Mouse (Mus musculus) lung, postnatal 25 days (tissue): ENCODE results near the gene Sez6.

Experiments used
- DNase-seq: peaks from one replicate; pipeline ENCODE4 v3.0.0; 2022; ENCODE audit warnings: low spot score

Sez6 gene

DNA sequence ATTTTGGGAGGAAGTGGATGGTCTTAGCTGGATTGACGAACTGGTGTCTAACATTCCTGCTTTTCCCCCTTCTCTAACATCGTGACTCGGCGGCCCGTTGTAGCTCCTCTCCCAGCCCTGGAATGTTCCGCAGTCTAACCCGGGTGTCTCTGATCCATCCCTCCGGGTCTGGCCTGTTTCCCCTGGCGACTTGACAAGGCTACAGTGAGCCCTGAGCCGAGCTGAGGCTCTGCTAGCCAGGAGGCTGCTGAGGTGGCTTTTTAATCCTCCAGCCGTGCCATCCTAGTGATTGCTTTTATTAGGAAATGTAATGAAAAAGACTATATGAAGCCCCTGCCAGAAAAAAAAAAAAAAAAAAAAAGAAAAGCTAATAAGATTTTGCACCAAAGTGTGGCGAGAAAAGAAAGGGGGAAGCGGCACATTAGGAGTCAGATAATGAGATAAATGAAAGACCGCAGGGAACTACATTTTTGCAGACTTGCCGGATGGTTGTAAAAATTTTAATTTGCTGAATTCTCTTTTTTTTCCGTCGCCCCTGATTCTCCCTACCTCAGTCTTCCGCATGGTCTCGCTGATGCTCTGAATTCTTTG is 24.4 kb upstream of the Sez6 start:
- DNase-seq, result peak; percentile 31

DNA sequence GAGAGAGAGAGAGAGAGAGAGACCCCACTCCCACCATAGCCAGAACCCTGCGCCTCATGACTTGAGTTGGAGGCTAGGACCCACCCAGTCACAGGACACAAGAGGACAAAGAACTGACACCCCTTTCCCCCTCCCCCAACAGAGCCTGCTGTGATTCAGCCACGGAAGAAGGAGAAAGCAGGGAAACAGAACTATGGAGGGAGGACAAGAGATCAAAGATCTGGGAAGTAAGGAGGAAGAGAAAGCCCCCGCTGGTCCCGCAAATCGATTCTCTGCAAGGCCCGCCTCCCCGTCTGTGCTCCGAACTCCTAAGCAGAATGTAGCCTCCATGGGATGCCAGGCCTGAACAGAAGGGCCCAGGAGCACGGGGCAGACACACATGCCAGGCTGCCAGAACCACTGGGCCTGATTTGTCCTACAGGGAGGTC is 23.8 kb upstream of the Sez6 start:
- no peak for DNase-seq

DNA sequence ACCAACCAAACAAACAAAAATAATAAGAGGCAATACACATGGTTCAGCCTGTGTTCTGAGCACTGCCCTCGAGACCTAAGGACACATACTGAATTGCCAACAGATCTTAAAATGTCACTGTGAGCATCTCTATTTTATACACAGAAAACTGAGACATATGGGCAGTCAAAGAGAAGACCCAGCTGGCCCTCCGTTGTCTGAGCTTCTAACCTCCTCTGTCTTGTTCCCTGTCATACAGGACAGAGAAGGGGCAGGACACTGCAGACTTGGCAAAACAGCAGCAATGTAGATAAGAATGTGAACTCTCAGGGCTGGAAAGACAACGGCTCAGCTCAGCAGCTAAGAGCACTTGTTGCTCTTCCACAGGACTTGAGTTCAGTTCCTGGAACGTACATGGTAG is 22.1 kb upstream of the Sez6 start:
- no peak for DNase-seq

DNA sequence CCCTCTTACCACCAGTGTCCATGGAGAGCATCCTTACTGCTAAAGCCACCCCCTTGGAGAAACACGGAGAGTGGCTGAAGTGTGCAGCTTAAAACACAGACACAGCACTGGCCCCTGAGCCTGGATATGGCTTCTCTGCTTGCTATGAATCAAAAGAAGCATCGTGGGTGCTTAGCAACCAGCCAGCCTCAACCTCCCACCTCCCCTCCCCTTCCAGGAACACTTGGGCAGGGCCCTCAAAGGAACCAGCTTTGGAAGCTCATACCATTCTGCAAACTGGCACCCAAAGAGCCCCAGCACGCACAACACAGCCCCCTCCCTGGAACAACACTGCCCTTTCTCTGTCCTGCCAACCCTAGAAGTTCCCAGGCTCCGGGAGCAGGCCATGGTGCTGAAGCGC is 21.2 kb upstream of the Sez6 start:
- DNase-seq, result no peak

DNA sequence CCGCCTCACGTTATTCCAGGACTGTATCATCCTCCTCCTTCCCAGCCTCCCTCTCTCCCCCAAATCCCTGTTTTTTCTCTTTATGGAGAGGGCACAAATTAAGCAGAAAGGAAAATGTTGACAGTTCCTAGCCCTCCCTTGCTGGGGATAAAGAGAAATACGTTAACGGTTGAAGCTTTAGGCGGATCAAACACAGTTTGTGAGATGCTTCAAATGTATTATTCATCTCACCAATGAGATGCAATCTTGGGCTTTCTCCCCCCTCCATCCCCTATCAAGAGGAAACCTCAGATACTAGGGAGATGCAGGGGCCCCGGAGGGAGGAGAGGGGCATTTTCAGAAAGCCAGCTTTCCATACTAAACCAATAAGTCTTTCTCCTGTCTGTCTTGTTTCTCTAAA is 20.8 kb upstream of the Sez6 start:
- DNase-seq, result no peak

DNA sequence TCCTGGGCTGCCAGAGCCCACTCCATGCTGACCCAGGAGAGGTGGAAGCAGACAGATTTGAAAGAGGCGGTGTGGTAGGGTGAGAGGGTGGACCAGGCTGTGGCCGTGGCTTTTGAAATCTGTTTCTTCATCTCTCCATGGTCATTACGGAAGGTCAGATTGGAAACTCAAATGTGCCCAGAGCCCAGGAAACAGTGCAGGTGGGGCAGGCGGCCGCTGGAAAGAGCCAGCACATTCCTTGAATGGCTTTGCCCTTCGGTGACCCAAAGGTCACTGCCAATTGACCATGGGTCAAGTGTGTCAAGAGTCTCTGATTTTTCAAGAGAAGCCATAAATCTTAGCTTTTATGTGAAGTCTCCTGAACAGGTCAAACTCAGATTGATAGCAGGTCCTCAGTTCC is 17.1 kb upstream of the Sez6 start:
- no peak for DNase-seq

DNA sequence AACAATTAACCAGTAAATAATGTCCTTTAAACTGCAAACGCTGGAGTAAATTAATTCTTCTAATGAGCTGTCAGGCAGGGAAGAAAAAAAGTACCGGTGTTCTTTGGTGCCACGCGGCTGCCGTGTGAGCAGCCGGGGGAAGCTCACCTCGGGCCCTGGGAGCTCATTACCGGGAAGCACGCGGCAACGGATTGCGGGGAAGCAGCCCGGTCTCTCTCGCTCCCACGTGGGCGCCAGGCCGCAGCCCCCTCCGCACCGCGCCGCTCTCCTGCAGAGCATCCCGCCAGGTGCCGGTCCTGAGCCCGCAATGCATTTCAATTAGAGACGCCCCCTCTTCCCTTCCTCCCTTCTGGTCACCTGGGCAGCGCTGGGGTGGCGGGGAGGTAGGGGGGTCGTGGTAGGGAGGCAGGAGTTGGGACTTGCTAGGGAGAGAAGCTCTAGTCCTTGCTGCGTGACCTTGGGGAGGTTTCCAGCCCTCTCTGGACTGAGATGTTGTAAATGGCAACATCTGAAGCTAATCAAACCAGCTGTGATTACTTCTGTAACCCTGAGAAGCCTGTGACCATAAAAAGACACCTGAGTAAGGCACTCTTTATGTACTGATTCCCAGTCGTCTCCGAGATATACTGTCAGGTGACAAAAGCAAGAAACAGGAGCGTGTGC is 15.9 kb upstream of the Sez6 start:
- no peak for DNase-seq

DNA sequence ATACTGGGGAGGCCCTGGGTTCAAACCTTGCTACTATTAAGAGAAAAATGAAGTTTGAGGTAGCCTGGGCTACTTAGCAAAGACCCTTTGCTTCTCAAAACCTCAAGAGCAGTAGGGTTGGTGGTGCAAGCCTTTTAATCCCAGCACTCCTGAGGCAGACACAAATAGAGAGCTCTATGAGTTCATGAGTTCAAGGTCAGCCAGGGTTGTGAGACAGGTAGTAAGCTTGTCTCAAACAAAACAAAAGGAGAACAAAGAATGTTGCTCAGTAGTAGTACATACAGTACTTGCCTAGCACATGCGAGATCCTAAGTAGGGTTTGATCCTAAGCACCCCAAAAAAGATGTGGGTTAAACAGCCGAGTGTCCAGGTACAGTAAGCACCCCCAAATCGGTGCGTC is 13.9 kb upstream of the Sez6 start:
- no peak for DNase-seq

DNA sequence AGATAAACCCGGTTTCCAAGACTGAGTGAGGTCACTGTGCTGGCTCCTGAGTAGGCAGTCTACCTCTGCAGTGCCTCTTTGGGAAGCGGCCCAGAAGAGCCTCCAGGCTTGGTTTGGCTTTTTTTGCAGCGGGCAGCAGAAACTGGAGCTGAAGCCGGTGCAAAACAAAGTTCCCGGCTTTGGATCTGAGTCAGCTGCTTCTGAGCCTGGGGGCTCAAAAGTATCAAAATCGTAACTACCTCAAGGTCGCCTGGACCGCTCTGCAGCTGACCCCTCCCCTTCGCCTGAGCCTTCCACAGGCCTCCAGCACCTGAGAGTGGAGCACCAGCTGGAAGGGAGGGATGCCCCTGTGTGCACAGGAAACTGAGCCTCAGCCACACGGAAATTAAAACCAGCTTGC is 13.4 kb upstream of the Sez6 start:
- no peak for DNase-seq

DNA sequence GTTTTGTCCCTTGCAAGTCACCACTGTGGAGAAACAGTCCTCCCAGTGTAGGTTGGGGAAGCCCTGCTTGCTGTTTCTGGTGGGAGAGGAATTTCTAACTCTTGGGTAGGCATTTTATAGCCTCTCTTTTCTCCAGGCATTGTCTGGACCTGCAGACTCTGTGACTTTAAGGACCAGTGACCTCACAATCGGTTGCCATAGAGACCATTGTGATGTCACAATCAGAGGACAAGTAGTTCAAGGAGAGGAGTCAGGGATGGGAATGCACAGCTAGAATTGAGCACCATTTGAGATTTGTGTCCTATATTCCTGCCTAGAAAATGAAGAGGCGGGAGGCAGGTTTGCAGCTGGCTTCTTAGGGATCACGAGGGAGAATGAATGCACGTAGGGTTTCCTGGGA is 7.3 kb upstream of the Sez6 start:
- DNase-seq, result no peak

DNA sequence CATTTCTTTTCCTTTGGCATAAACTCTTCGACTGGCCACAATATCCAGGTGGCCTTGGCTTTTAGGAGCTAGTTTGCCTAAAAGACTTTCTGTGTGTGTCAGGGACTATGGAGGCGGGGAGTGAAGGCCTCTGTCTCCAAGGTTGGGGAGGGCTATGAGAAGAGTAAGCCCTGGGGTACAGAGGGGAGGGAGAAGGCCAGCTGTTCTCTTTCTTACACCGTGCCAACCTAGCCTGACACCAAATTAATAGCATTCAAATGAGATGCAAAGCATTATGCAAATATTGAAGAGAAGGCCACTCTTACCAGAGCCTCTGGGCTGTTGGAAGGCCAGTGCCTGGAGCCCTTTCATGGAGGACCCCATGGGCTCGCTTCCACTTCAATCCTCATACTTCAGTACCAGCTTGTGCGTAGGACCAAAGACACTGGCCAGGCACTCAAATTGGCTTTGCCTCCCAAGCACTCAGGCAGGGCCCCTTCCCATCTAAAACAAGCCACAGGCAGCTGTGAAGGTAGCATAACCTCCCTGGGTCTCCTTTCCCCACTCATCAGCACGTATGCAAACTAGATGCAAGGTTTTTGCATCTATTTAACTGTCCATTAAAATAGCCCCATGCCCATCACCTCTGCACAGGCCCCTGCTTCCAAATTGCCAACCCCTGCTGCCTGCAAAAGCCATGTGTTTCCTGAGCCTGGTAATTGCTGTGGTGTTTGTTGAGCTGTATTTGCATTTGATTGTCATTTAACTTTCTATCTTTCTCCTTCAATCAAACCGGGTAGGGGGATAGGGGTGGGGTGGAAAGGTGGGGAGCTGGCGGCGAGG is 4.6 kb upstream of the Sez6 start:
- DNase-seq, result no peak

DNA sequence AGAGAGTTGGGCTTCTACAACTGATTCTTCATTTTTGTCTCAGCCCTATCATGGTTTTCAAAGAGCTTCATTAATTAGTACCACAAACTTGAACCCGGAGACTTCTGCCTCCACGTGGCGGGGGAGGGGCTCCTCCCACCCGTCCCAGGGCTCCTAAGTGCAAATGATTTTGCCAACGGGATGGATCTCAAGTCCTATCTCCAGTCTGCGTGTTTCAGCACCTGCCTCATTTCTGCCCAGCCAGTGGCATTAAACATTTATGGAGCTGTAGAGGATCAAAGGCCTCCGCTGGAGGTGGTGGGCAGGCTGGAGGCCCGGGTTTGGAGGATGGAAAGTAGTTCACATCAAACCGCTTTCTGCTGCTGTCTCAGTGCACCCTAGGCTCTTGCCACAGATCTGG is 3.9 kb upstream of the Sez6 start:
- DNase-seq, result no peak

DNA sequence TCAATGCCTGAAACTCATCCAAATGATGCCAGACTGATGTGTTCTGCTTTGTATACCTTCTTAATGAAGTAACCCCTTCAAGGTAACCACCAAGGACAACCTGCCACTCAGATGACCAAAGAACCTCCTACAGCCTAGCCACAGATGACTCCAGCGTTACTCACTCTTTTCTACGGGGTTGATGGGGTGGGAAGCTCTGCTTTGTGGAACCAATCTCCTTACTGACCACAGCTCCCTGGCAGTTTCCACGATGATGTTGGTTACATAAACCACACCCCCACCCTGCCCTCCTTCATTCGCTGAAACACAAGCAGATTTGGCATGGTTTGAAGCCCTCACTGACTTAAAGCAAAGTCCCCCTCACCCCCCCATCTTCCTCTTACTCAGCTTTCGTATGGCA is 2.8 kb upstream of the Sez6 start:
- no peak for DNase-seq

DNA sequence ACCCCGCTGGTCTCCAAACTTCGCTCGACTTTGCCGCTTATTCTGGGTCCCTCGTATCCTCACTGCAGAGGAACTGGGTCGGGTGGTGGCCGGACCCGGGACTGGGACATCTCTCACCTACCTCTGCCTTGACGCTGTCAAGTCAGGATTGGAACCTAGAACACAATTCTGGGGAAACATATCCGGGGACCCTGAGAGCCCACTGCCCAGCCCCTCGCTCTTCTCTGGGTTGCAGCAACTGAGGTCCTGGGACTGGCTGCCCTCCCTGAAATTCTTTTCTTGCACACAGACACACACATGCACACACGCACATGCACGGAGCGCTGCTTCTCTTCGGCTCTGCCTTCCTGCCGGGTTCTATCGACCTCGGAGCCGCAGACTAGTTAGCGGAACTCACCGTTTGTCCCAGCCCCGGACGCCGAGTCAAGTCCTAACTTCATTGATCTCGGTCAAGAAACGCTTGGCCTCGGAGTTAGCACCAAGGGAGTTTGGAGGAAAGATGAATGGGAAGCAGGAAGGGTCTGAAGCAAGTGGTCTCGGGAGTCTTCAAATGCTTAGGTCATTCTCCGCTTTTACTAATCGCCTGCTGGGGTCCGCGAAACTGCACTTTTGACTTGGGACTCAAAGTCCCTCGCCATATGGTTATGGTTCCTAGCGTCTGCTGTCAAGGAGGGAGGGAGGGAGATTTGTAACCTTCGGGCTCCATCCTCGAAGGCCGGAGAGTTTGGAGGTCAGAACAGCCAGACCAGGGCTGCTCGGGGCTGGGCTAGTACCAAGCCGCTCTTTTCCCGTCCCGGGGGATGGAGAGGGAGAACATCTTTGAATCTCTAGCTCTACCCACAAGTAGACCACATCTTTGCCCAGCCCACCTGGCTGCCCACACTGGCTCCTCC is 1.2 kb downstream of the Sez6 start:
- no peak for DNase-seq

DNA sequence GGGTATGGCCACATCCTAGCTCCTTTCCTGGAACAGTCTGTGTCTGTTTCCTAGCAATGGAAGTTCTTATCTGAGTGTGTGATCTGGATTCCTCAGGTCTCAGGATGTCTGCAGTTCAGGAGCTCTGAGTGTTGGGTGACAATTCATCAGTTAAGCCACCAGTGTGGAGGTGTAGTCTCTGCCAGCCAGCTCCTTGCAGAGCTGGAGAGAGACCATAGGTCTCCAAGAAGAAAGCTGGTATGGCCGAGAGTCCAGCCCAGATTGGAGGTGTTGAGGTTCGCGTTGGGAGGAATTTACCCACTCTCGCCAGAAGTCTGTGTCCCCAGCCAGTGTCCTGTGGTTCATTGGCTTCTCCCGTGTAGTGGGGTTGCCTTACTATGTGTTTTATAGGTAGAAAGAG is 2.0 kb downstream of the Sez6 start:
- no peak for DNase-seq

DNA sequence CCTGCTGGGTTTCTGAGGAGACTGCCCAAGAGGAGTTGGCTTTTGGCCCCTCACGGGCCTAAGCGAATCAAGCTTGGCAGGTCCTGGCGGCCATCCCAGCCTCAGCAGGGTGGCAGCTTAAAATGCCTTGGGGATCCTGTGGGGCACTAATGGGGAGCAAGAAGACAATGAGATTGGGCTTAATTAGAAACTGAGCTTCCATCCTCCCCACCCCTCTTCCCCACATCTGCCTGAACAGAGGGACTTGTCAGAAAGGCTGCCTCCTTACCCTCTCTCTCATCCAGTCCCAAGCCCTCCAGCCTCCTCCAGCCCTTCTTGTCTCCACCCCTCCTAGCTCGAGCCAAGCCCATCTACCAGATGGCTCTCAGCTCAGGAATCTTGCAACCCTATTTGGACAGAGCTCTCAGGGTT is 3.5 kb downstream of the Sez6 start:
- no peak for DNase-seq

DNA sequence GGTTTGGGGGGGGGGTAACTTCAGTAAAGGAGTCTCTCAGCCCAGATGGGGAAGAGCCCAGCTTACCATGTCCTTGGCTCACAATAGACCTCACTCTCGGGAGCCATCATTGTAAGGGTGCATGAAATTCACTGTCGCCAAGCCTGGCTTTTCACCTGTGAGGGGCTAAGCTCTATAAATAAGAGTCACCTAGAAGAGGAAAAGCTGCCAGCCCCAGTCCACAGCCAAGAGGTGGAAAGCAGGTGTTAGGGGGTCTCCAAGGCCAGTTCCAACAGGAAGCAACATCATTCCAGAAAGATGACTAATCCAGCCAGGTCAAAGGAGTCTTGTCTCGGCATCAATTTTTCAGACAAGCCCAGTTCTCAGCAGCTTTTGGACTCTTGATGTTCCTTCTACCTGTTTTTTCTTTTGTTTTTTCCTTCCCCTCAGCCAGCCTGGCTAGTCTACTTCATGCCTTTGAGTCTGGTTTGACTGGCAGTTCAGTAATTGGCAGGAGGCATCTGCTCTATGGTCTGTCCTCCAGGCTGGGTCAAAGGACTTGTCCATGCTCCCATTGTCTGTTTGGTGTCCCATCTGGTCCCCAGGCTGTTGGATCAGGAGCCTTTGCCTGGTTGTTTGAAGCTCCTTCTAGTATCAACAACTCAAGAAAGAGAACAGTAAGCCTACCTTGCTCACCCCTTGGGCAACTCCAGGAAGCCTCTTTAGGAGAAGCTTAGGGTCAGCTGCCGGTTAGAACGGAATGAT is 4.1 kb downstream of the Sez6 start:
- no peak for DNase-seq

DNA sequence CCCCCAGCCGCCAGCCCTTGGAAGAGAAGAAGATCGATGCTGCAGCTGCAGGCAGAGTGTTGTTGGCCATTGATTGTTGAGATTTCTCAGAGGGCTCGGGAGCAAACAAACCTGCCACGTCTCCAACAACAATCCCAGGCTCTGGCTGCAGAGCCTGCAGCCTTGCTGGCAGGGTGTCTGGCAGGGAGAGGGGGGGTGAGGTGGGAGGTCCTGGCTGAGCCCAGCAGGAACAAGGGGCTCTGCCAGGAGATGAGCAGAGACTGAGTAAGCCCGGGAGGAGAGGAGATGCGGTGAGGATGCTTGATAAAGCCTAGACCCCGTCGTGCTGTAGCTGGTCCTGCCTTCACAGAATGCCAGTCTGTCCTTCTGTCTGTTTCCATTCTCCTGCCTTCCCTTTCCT is 6.2 kb downstream of the Sez6 start:
- DNase-seq, result no peak

DNA sequence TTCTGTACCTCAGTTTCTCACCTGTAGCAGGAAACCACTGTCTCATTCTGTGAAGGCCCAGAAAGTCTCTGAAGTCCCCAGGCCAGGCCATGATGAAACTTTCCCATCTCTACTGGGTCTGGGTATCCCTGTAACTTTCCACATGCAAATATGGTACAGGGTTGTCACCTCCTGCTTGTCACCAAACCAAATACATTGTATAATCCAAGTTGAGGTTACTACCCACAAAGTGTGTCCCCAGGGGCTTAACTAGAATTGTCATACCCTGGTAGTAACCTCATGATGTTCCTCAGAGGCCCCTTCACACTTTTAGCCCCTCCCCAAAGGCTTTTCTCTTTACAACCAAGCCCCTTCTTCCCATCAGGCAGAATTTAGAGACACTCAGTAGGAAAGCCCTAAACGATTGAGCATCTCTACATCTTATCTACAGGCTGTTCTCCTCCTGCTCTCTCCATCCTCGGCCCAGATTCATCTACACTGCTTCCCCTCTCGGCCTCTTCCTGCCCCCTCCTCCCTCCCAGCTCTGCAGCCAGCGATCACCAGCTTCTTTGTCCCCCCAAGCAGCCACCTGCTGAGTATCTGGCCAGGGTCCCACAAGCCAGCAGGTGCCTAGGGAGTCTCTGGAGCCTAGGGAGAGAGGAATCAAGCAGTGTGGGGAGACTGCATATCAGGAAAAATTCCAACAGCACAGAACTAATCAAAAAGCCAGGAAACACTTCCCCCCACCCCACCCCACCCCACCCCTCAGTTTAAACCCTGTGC is 7.2 kb downstream of the Sez6 start:
- no peak for DNase-seq

DNA sequence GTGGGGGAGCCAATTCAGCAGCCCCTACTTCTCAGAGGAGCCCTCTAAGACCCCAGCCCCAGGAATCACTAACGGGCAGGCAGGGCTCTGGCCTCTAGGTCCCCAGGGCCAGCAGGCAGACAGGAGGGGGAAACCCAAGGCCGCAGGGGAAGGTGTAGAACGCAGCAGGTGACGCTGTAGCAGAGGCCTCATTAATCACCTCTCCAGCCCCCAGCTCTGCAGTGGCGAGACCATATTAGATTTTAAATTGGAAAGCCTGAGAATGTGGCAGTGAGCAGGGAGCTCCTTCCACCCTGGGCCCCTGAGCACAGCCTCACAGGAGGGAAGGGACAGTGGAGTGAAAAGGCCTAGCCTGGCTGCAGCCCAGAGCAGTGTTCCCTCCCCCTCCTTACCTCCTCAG is 11.6 kb downstream of the Sez6 start:
- DNase-seq, result no peak

DNA sequence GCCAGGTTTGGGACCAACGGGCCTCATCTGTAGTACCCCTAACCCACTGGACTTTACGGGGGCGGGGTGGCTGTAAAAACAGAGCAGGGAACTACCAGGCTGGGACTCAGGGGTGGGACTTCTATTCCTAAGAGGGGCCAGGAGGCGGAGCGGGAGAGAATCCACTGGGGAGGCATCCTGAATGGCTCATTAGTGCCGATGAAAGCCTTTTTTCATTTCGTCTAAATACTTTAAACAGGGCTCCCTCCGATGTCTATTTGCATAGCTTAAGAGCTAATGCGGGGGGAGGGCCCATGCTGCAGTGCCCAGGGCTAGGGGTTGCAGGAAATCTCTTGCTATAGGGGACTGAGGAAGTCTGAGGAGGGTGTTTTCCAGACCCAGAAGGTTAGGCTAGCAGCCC is 17.3 kb downstream of the Sez6 start:
- no peak for DNase-seq
